Mouse (Mus musculus) mesoderm, embryonic 11.5 days (tissue): ENCODE measurements around the gene Cela3b.

Experiments
- DNase-seq: peaks from one replicate; pipeline ENCODE4 v3.0.0-alpha.2; 2012; ENCODE audit warnings: low read depth, low spot score

Cela3b gene

GRCm38 (mm10) chr4:137430502-137430901 is at the start of gene Cela3b:
Gene Cela3b, minus strand, starts transcription at chr4:137430540.
- no peak for DNase-seq

DNA sequence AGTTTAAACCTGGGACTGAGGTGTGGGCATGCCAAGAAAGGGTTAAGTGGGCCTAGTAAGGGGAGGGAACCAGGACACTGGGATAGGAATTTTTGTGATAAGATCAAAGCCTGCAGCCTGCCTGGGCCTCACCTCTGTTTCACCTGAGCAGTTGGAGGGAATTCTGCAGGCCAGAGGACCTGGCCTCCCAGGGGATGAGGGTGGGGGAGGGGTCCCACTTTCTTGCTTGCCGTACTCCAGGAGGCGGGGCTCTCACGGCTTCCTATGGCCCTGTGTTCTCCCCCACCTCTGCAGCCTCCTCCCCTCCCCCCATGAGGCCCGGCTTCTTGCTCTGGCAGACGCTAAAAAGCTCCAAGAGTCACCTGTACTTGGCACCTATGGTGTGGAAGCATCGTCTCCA is 49.4 kb upstream of the Cela3b start:
- DNase-seq: no peak

DNA sequence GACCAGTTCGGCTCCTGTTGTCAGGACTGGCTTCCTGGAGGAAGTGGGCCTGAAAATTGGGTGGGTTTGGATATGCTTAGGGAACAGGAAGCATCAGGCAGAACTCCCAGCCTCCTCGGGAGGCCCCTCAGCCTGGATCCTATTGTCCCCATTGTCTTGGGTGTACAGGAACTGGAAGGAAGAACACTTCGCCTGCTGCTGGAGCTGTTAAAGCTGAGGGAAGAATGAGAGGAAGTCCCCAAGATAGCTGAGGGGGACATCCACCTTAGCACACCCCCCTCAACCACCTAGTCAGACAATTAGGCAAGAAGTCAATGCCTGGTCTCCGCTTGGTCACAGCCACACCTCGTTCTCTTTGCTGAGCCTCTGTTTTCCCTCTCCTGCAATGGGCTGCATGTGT is 48.0 kb upstream of the Cela3b start:
- DNase-seq: no peak

GRCm38 (mm10) chr4:137477611-137478010 is 47.3 kb upstream of the Cela3b start:
- DNase-seq: no peak

GRCm38 (mm10) chr4:137476761-137477237 is 46.5 kb upstream of the Cela3b start:
- DNase-seq: no peak

DNA sequence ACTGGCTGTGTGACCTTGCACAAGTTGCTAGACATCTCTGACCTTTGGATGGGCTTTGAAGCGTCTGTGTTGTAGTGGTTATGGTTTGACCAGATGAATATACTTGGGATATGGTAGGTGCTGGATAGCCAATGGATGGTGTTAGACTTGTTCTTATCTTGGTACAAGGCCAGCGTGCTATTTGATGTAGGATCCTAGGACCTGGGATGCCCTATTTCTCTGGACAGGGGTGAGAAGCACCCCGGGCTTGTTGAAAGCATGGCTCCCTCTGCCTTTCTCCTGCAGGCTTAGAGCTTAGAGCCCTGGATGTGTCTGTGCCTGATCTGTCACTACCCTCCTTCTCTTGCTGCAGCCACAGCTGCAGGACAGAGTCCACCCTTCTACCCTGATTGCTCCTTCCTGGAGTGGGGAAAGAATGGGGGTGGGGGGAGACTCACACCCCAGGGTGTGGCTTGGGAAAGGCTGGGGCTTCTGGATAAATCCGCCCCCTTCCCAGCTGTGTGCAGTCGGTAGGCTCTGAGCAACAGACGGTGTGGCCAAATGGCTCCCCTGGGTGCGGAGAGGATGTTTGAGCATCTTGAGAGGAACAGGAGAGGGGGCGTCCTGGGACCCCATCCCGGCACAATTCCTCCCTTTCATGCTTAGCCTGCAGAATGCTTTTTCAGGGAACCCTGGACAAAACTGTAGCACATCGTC is 45.9 kb upstream of the Cela3b start:
- DNase-seq: no peak

GRCm38 (mm10) chr4:137475271-137476050 is 45.1 kb upstream of the Cela3b start:
- DNase-seq: no peak

DNA sequence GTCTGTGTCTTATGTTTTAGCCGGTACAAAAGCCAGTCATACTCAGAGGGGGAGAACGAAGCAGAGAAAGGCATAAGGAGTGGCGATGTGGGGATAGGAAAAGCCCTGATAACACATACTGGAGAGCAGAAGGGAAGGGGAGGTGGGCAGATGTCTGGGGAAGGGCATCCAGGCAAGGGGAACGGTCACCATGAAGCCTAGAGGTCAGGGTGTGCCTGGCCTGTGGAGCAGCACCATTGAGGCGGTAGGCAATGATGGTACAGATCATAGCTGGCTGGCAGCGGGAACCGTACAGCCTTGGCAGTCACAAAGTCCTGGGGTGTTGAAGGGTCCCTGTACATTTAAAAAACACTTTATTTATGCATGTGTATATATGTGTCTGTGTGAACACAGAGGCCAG is 44.4 kb upstream of the Cela3b start:
- DNase-seq: no peak

DNA sequence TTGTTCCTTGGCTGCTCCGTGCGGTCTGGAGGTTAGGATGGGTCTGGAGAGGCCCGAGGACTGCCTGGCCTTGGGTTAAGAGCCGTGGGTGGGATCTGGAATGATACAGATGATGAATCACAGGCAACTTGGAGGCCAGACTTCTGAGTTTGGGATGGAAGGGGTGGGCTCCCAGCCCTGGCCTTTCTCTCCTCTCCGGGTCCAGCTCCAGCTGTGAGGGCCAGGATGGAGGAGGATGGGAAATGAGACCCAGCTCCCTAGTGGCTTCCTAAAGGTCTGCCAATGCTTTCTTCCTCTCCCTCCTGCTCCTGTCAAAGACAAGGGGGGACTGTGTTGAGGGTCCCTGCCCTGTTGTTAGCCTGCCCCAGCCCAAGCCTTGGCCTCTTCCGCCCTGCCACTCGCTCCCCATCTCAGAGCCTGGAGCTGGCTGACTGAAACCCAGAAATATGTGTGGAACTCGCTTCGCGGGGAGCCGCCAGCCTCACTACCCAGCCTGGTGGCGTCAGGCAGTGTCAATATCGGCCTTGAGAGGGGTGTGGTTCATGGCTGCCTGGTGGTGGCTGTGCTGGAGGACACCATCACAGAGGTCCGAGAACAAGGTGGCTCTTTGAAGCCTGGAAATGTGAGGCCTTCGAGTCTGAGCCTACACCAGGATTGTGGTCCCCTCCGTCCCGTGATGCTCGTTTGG is 43.5 kb upstream of the Cela3b start:
- no peak for DNase-seq

DNA sequence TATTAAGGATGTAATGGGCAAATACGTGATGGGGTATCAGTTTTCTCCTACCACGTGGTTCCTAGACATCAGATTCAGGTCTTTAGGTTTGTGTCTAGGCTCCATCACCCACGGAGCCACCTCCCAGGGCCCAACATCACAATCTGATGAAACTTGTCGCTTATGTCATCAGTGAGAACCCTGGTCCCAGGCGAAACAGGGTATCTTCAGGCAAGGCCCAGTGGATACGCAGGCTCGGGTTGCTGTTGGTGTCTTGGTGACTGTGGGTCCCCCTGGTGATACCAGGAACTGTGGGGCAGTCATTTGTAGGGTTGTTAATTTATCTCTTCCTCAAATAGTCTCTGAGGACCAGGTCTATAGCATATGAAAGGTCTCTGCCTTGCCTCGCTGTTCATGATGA is 42.9 kb upstream of the Cela3b start:
- DNase-seq: no peak

DNA sequence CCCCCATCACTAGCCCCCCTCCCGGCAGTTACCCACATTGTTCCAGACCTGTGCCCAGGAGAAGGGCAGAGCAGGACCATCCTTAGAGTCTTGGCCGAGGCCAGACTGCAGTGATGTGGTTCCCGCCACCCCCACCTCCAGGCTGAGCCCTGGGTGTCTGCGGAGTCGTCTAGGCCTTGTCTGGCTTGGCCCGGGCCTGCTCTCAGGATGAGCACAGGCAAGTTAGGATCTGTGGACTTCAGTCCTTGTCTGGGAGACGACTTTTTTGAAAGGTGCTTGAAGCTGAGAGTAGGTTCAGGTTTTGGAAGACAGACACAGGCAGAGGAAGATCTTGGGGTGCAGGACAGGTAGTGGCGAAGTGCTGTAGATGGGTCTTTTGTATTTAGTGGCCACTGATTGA is 41.0 kb upstream of the Cela3b start:
- DNase-seq: no peak

DNA sequence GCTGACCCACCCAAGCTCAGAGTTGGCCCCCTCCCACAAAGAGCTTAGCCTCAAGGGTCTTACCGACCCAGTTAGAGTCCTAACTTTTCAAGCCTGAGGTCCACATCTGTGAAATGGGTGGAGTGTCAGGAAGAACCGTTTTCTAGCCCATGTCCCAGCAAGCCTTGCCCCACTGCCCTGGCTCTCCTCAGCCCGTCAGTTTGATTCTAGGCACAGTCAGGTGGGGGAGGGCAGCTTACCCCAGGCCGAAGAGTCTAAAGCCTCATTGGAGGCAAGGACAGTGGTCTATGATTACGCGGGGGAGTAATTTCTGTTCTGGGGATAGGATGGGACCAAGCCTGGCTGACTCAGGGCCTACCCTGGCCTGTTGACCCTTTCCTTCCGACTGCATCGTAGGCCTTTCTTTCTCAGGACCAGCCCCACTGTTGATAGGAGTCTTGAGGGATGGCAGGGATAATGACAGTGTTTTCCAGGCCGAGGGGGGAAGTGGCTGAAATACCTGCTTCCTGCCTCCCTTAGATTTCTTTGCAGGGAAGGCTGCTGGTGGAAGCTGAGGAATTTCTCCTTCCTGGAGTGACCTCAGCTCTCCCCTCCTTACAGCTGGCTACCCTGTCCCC is 40.5 kb upstream of the Cela3b start:
- DNase-seq: no peak

DNA sequence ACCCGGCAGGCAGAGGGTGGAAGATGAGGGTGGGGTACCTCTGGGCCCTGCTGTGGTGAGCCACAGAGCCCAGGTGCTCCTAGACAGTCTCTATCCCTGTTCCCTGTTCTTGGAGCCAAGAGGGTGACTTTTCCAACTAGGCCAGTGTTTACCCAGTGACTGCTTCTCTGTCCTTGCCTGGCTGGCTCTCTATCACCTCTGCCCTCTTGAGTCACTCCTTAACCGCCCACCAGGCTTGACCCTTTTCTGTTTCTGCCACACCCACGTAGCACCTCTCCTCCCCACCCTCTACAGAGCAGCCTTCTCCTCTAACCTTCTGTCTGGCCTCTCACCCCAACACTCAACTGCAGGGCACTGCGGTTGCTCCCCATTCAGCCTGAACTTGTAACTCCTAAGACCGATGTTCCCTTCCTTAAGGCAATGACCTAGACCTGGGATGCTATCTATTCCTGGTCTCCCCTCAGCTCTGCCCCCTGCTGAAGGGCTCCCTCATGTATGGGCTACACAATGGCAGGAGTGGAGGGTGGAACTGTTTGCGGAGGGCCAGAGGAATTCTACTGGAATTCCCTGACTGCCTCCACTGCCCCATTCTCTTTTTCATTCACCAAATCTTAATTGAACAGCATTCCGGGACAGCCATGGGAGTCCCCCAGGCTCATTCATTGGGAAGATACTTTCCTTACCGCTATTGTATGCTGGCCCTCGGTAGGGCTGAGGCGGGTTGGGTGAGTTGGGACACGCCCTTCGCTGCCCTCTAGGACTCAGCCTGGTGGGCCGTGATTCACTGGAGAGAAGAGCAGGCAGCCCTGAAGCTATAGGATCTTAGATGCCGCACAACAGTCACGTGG is 39.7 kb upstream of the Cela3b start:
- no peak for DNase-seq

- DNase-seq: no peak
Observed at GRCm38 (mm10) chr4:137469081-137469844, 38.9 kb upstream of the Cela3b start.

- peak; percentile 98 for DNase-seq
Observed at GRCm38 (mm10) chr4:137468260-137469080, 38.1 kb upstream of the Cela3b start, which contains the start of gene Hspg2. Gene Hspg2, plus strand, starts transcription at chr4:137468769.

GRCm38 (mm10) chr4:137467525-137467924 is 37.2 kb upstream of the Cela3b start:
- no peak for DNase-seq

GRCm38 (mm10) chr4:137466991-137467390 is 36.7 kb upstream of the Cela3b start:
- no peak for DNase-seq

GRCm38 (mm10) chr4:137465125-137465787 is 34.9 kb upstream of the Cela3b start:
- DNase-seq: no peak
